Comparison of ENCODE assay signal across 8 mouse cellular contexts in genomic region chr8:75083846-75084245, GRCm38 (mm10). TPM values are rescaled to one million over a fixed set of nuclear protein-coding genes. Genes with fewer than 3 reads are reported as not detected.
A peak's percentile ranks its signal among the peaks of the same experiment; 100 is the strongest.
DNase-seq lines count a peak whose midpoint lies in the region; ATAC-seq lines count a peak whose summit lies in the region.

No protein-coding gene starts in this region.

- H3K27ac ChIP-seq in hindbrain, embryonic 13.5 days, result no peak overlapping the region

- peak overlapping the region; percentile 47 for H3K4me2 ChIP-seq in hindbrain, embryonic 13.5 days

- H3K9ac ChIP-seq in hindbrain, embryonic 13.5 days, result no peak overlapping the region

- no peaks in the 10 kb centered on the region for H3K36me3 ChIP-seq in hindbrain, embryonic 13.5 days

- ATAC-seq in hindbrain, embryonic 13.5 days (ENCODE audit: low FRiP score), result peak; percentile 93

- H3K4me1 ChIP-seq in hindbrain, embryonic 13.5 days (replicated peaks), result peaks cover 7% of the 10 kb centered on the region; the same call in 1 of the 2 replicates

- H3K4me3 ChIP-seq in hindbrain, embryonic 13.5 days, result peak overlapping the region; percentile 22

- H3K9me3 ChIP-seq in hindbrain, embryonic 13.5 days, result no peaks in the 10 kb centered on the region

- H3K27me3 ChIP-seq in hindbrain, embryonic 13.5 days, result no peaks in the 10 kb centered on the region; the same call in 1 of the 2 replicates

- 7% methylated on average over 15 of the region's 17 CpGs for WGBS in hindbrain, embryonic 13.5 days

- peak; percentile 100 for DNase-seq in NIH3T3 (ENCODE audit: low read depth)
- DNase-seq in cerebellum, postnatal 14 days, result peak; percentile 79 to 94
- peak; percentile 69 to 83 for DNase-seq in frontal cortex, postnatal 14 days (ENCODE audit: low spot score in 2 of 2)
- DNase-seq in layer of hippocampus, postnatal 25 days (ENCODE audit: extremely low spot score in 1 of 2, low spot score in 1 of 2), result peak; percentile 44 to 59
- DNase-seq in lung, postnatal 25 days (ENCODE audit: low spot score), result peak; percentile 95
- peak; percentile 93 for DNase-seq in retina, embryonic 14.5 days (ENCODE audit: low spot score)
- peak; percentile 77 for DNase-seq in thymus, postnatal 4 days

RNA-seq across cellular contexts. Expression of gene Hmox1, which starts 9.6 kb away (rescaled TPM):
- 13.7 and 16.6 TPM in 2 replicates for polyA plus RNA-seq in hindbrain, embryonic 13.5 days (2015; fragmentation: Nextera tagmentation; extraction: Ambion mirVana)
- 1 to 10 TPM; 6.3 to 7.0 TPM for total RNA-seq in layer of hippocampus, postnatal 25 days (2021)

RNA-seq across cellular contexts. Expression of gene Mcm5, which starts 25.5 kb away (rescaled TPM):
- polyA plus RNA-seq in hindbrain, embryonic 13.5 days (2015; fragmentation: Nextera tagmentation; extraction: Ambion mirVana), result 41.2 and 42.7 TPM in 2 replicates
- total RNA-seq in layer of hippocampus, postnatal 25 days (2021), result 1 to 10 TPM; 6.2 to 7.1 TPM

RNA-seq across cellular contexts. Expression of gene Tom1, which starts 50.3 kb away (rescaled TPM):
- polyA plus RNA-seq in hindbrain, embryonic 13.5 days (2015; fragmentation: Nextera tagmentation; extraction: Ambion mirVana), result 27.3 and 30.1 TPM in 2 replicates
- 10 to 100 TPM; 37.3 to 38.7 TPM for total RNA-seq in layer of hippocampus, postnatal 25 days (2021)
